Mouse (Mus musculus): ENCODE results near the gene Hoxd9. TPM values are rescaled to one million over a fixed set of nuclear protein-coding genes. Genes with fewer than 3 reads are reported as not detected.

Gene Hoxd9
- polyA plus RNA-seq, 1 experiment from 2014 or later: not detected

DNA sequence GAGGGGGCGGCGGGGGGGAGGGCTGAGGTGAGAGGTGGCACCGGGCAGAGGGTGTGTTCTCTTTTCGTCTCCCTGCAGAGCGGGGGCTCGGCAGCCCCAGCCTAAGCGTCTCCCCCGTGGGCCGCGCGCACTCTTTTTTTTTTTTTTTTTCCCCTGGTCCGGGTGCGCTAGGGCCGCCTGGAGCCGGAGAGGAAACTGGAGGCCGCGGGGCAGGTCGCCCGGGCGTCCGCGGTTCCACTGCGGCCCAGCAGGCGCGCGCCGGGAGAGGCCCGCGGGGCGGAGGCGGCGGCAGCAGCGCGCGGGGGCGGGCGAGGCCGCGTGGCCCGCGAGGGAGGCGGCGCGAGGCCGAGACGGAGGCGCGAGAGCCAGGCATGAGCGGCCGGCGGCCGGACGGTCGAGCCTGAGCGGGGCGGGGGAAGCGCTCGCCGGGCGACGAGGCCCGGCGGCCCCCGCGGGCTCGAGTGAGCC is 7.5 kb downstream of the Hoxd9 start:
- under 1% methylated on average over 59 of the region's 66 CpGs for WGBS
- Histone ChIP-seq H3K4me1 (peaks cover 14% of the 10 kb centered on the region), H3K27ac (replicated peaks) (no peak overlapping the region), H3K9ac (replicated peaks) (no peak overlapping the region), H3K4me2 (replicated peaks) (peak overlapping the region; percentile 45), H3K36me3 (no peaks in the 10 kb centered on the region), H3K9me3 (no peaks in the 10 kb centered on the region), H3K27me3 (peaks cover 94% of the 10 kb centered on the region), H3K4me3 (peak overlapping the region; percentile 32)
- no peak; the same call in 1 of the 2 replicates for ATAC-seq (replicated peaks)

DNA sequence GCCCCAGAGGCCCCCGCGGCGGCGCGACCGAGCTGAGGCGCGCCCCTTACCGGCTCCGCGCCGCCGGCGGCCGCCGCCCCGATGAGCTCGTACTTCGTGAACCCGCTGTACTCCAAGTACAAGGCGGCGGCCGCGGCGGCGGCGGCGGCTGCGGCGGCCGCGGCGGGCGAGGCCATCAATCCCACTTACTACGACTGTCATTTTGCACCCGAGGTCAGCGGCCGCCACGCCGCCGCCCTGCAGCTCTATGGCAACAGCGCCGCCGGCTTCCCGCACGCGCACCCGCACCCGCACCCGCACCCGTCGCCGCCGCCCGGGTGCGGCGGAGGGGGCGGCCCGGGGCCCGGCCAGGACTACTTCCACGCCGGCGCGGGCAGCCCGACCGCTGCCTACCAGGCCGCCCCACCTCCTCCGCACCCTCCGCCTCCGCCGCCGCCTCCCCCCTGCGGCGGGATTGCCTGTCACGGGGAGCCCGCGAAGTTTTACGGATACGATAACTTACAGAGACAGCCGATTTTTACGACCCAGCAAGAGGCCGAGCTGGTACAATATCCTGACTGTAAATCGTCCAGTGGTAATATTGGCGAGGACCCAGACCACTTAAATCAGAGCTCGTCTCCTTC is 8.1 kb downstream of the Hoxd9 start:
- H3K9ac ChIP-seq (replicated peaks): no peak overlapping the region
- H3K27me3 ChIP-seq: peaks cover 94% of the 10 kb centered on the region
- peak overlapping the region; percentile 45 for H3K4me2 ChIP-seq (replicated peaks)
- H3K27ac ChIP-seq (replicated peaks): no peak overlapping the region
- H3K36me3 ChIP-seq: no peaks in the 10 kb centered on the region
- H3K9me3 ChIP-seq: no peaks in the 10 kb centered on the region
- WGBS: under 1% methylated on average over 64 of the region's 85 CpGs
- no peak; the same call in 1 of the 2 replicates for ATAC-seq (replicated peaks)
- H3K4me1 ChIP-seq: peaks cover 14% of the 10 kb centered on the region
- H3K4me3 ChIP-seq: peak overlapping the region; percentile 32

DNA sequence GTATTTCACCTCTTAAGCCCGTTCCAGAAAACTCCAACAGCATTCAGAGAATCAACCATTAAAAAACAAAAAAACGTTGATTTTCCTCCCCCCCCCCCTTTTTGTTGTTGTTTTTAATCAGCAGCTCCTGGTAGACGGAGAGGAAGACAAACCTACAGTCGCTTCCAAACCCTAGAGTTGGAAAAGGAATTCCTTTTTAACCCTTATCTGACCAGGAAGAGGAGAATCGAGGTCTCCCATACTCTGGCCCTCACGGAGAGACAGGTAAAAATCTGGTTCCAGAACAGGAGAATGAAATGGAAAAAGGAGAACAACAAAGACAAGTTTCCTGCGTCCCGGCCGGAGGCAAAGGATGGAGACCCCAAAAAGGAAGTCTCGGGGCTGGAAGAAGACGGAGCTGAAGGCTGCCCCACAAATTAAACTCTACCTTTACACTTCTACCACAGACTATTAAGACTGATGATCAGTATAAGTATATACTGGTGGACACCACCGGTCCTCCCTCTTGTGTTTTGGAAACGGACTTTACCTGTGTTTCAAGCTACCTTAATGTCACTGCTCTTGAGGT is 8.9 kb downstream of the Hoxd9 start:
- no peak overlapping the region for H3K4me3 ChIP-seq
- H3K4me2 ChIP-seq (replicated peaks): no peak overlapping the region
- H3K27ac ChIP-seq (replicated peaks): no peak overlapping the region

DNA sequence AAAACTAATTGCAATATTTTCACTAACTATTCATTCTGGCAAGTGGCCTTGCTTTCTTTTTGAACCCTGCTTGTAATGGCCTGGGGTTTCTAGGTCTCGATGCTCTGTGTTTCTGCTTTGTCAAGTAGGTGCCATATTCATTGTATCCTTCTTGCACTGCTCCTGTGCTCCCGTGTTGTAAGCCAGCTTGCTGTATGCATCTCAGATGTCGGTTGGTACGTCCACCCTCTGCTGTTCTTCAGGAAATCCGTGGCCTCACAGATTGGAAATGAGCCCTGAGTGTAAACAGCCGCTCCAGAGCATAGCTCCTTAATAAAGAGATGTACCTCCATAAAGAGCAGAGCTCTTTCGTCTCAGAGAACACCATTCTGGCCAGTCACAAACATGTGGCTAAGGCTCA is 10.1 kb downstream of the Hoxd9 start:
- 7% methylated on average over 7 of the region's 7 CpGs for WGBS
- no peak for ATAC-seq (replicated peaks)
- no peak overlapping the region for H3K4me3 ChIP-seq

More for the DNA sequence above, 8.9 kb downstream of the Hoxd9 start:
- Histone ChIP-seq H3K36me3 (no peaks in the 10 kb centered on the region), H3K9ac (replicated peaks) (no peak overlapping the region), H3K27me3 (peaks cover 93% of the 10 kb centered on the region), H3K4me1 (peaks cover 14% of the 10 kb centered on the region), H3K9me3 (no peaks in the 10 kb centered on the region)
- 1% methylated on average over 13 of the region's 13 CpGs for WGBS
- ATAC-seq (replicated peaks): no peak

DNA sequence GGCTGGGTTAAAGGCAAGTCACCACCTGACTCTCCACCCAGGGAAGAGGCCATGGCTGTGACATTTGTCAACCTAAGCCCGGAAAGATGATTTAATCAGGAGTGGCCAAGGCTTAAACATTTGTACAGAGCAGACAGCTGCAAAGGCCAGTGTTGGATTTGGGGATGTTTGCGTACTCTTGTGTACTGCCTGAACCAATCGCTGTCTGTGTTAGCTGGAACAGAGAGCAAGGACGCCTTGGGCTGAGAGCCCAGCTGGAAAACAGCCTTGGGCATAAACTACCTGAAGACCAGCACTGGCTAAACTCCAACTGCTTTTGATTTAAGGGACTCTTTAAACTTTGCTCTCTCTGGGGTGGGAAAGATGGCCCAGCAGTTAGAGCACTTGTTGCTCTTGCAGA is 11.1 kb downstream of the Hoxd9 start:
- Histone ChIP-seq H3K4me2 (replicated peaks) (no peak overlapping the region), H3K9ac (replicated peaks) (no peak overlapping the region), H3K9me3 (no peaks in the 10 kb centered on the region), H3K27me3 (peaks cover 95% of the 10 kb centered on the region), H3K4me1 (peaks cover 21% of the 10 kb centered on the region), H3K36me3 (no peaks in the 10 kb centered on the region), H3K27ac (replicated peaks) (no peak overlapping the region), H3K4me3 (no peak overlapping the region)
- no peak for ATAC-seq (replicated peaks)
- 2% methylated on average over 4 of the region's 4 CpGs for WGBS

More for the DNA sequence above, 10.1 kb downstream of the Hoxd9 start:
- no peak overlapping the region for H3K9ac ChIP-seq (replicated peaks)
- no peaks in the 10 kb centered on the region for H3K36me3 ChIP-seq
- peaks cover 21% of the 10 kb centered on the region for H3K4me1 ChIP-seq
- no peak overlapping the region for H3K4me2 ChIP-seq (replicated peaks)
- no peak overlapping the region for H3K27ac ChIP-seq (replicated peaks)
- H3K9me3 ChIP-seq: no peaks in the 10 kb centered on the region
- H3K27me3 ChIP-seq: peaks cover 94% of the 10 kb centered on the region

DNA sequence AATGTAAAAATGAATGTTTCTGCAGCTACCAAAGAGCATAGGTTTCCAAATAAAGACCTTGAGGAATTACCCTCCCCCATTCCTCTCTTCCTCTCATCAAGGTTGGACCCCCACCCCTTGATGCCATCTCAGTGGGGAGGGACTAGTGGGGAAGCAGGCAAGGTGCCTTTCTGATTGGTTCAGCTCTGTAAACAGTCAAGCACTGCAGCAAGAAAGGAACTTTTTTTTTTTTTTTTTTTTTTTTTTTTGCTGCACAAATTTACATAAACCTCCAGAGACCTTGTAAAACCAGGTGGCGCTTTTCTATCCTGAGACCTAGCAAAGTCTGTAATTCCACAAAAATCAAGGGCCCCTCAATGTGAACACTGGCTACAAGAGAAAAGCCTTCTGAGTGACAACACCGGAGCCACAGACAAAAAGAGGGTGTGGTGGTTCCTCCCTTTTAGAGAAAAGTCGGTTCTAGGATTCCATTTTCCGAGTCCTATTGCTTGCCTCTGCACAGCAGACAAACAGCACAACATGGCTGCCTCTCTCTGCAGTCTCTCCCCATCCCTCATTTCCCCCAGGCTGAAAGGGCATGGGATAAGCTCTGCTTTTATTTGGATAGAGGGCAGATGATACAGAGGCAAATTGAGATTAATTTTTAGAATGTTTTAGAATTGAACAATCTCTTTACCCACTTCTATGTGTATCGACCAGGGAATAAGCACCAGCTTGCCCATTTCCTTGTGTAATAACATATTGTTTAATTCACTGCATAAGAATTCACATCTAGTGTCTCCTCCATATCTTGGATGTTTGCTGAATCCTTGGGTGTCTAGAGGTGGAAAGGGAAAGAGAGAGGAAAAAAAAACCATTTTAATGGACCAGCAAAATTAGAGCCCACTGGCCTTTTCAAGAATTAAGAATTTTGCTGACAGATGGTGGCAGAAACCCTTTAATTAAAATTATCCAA is 12.2 kb downstream of the Hoxd9 start:
- no peak overlapping the region for H3K4me3 ChIP-seq
- WGBS: 2% methylated on average over 5 of the region's 5 CpGs

DNA sequence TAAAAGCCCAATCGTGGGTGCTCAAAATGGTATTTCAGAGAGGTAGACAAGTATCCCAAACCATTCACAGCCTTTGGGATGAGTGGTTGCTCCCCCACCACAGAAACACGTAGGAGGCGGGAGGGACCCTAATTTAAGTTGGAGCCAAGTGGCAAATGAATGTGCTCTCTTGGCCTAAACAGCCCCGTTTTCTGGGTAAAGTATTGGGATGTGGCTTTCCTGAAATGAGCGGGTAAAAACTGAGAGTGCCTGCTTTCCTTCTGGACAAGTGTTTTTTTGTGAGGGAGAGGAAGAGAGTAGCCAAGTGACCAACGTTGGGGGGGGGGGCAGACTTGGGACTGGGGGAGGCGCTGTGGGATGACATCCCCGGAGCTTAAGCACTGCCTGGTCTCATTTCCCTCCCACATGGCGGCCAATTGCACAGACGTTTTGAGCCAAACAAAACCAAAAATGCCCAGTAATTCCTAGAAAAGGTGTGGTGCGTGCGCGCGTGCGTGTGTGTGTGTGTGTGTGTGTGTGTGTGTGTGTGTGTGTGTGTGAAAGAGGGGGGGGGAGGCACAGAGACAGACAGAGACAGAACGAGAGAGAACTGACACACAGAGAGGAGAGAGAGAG is 13.5 kb downstream of the Hoxd9 start:
- H3K27me3 ChIP-seq: peaks cover 98% of the 10 kb centered on the region
- H3K4me2 ChIP-seq (replicated peaks): no peak overlapping the region
- H3K9me3 ChIP-seq: no peaks in the 10 kb centered on the region
- WGBS: under 1% methylated on average over 16 of the region's 16 CpGs
- no peak for ATAC-seq (replicated peaks)
- peaks cover 9% of the 10 kb centered on the region for H3K4me1 ChIP-seq
- H3K9ac ChIP-seq (replicated peaks): no peak overlapping the region
- H3K36me3 ChIP-seq: no peaks in the 10 kb centered on the region
- no peak overlapping the region for H3K27ac ChIP-seq (replicated peaks)
- H3K4me3 ChIP-seq: no peak overlapping the region

More for the DNA sequence above, 12.2 kb downstream of the Hoxd9 start:
- peaks cover 95% of the 10 kb centered on the region for H3K27me3 ChIP-seq
- no peak overlapping the region for H3K9ac ChIP-seq (replicated peaks)
- H3K4me1 ChIP-seq: peaks cover 18% of the 10 kb centered on the region
- no peaks in the 10 kb centered on the region for H3K36me3 ChIP-seq
- ATAC-seq (replicated peaks): no peak
- H3K9me3 ChIP-seq: no peaks in the 10 kb centered on the region
- no peak overlapping the region for H3K4me2 ChIP-seq (replicated peaks)
- H3K27ac ChIP-seq (replicated peaks): no peak overlapping the region

DNA sequence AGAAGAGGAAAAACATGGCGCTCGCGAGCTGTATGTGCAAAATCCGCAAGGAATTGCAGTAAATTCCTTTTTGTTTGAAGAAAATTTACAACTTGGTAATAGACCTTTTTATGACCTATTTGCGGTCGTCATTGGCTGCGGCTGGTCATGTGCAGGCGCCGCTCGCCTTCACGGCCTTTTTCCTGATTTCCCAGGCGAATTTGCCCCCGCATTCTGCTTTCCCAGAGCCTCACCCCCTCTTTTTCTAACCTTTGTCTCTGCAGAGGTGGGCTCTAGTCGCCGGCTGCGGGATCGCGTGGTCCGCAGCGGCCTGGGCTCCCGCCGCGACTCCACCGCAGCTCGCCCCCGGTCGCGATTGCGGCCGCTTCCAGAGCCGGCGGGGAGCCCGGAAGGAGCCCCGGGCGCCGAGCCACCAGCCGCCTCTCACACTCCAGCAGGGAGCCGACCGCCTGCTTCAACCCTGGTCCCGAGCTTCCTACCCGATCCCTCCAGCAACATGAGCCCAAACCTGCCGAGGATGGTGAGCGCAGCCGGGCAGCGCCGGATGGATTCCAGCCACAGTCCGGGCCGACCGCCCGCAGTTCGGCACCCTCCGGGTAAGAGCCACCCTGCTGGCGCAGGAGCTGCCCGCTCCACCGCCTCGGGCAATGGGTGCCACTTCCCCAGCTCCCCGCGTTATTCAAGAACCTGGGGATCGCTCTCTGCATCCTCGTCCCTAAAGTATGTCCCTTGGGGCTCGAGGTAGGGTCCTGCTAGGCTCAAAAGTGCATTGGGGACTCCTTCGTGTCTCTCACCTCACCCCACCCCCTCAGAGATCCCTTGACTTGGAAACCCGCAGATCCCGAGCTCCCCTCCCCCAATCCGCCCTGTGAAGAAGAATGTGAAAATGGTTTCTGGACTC is 14.4 kb downstream of the Hoxd9 start, which contains the start of the genes Hoxd3 and Hoxd4:
Hoxd3 (plus strand) TSS at position 207 of the 901 bp plus-strand sequence.
Hoxd4 (plus strand) TSS at position 209 of the 901 bp plus-strand sequence.
- ATAC-seq (replicated peaks): no peak

DNA sequence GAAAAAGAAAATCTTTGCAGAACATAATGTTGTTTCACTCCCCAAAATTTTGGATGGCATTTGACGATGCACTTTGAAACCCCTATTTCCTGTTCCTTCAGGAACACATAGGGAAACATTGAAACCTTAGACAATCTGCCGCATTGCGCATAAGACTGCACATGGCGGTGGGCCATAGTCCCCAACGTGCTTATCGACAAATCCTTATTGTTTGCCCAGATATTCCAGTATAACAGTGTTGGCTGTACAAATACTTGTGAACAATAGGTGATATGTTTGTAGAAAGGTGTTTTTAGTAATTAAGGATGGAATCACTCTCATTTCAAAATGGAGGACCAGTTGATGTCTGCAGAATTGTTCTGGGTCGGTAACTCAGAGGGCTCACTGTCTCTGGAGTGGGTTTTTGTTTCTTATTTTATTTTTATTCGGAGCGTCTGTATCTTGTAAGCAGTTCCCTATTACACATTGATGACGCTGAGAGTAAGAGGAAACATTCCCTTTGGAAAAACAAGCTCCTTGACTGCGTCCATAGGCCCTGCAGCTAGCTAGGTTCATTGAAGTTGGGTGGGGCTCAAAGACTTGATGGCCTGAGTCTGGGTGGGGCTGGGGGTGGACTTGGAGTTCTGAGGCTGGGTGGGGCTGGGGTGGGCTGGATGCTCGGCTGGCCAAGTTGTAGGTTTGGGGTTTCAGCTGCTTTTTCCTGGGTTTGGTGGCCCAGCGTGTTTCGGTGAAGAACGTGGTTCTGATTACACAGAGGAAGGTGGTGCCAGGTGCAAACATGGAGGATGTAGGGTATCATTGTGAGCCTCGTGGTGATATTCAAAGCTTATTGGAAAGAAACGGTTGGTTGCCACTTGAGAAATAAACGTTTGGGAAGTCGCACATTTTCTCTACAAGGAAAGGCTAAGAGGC is 16.0 kb downstream of the Hoxd9 start:
- WGBS: 4% methylated on average over 19 of the region's 19 CpGs

More for the DNA sequence above, 14.4 kb downstream of the Hoxd9 start, which contains the start of the genes Hoxd3 and Hoxd4:
- Histone ChIP-seq H3K4me2 (replicated peaks) (peak within 1 kb of the TSS; percentile 28), H3K9ac (replicated peaks) (no peak within 1 kb of the TSS), H3K4me3 (peak within 1 kb of the TSS; percentile 21; the same call in 1 of the 2 replicates), H3K9me3 (no peaks in the 10 kb centered on the region), H3K27me3 (peaks cover 98% of the 10 kb centered on the region), H3K27ac (replicated peaks) (no peak within 1 kb of the TSS), H3K4me1 (peaks cover 9% of the 10 kb centered on the region), H3K36me3 (no peaks in the 10 kb centered on the region)
- under 1% methylated on average over 65 of the region's 65 CpGs for WGBS

DNA sequence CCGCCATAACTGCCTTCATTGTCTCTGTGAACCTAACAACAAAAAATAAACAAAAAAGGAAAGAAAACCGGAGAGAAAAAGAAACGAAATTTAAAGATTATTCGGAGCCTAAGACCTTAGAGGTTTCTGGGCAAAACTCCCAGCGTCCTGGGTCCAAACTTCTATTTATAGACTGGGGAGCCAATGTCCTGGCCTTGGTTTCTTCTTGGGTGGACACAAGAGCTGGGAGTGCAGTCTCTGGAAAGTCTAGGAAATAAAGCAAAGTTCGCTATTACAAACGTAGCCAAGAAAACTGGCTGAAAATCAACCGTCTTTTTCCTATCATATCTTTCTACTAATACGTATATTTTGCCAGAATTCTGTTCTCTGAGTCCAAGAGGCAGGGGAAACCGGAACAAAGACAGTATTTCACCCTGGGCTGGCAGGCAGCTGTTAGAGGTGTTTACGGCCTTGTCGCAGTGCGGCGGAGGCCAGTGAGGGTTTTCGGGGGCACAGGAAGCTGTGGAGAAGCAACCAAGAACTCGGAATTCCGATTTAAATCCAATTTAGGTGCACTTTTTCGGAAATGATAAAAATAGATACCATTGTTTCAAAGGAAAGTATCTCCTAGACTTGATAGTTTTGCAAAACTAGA is 16.7 kb downstream of the Hoxd9 start:
- Histone ChIP-seq H3K9me3 (no peaks in the 10 kb centered on the region), H3K9ac (replicated peaks) (no peak overlapping the region), H3K27ac (replicated peaks) (no peak overlapping the region), H3K4me2 (replicated peaks) (no peak overlapping the region), H3K27me3 (peaks cover 98% of the 10 kb centered on the region), H3K4me3 (no peak overlapping the region), H3K36me3 (no peaks in the 10 kb centered on the region), H3K4me1 (peaks cover 9% of the 10 kb centered on the region)
- ATAC-seq (replicated peaks): no peak
- WGBS: 4% methylated on average over 18 of the region's 18 CpGs

More for the DNA sequence above, 16.0 kb downstream of the Hoxd9 start:
- no peaks in the 10 kb centered on the region for H3K9me3 ChIP-seq
- H3K27me3 ChIP-seq: peaks cover 98% of the 10 kb centered on the region
- no peak overlapping the region for H3K9ac ChIP-seq (replicated peaks)
- no peak overlapping the region for H3K27ac ChIP-seq (replicated peaks)
- H3K4me1 ChIP-seq: peaks cover 9% of the 10 kb centered on the region
- no peaks in the 10 kb centered on the region for H3K36me3 ChIP-seq
- no peak overlapping the region for H3K4me2 ChIP-seq (replicated peaks)
- ATAC-seq (replicated peaks): no peak
- H3K4me3 ChIP-seq: no peak overlapping the region
